Mouse (Mus musculus) hindbrain, postnatal 0 days (tissue): Measurements from ENCODE around the gene Sppl2b. TPM values are rescaled to one million over a fixed set of nuclear protein-coding genes. Genes with fewer than 3 reads are reported as not detected.
"Not testable (repeated sequence)": the region's sequence is repeated elsewhere in the genome, so short reads cannot be mapped to it uniquely, and the experiment has no call there.

Experiments used
- ATAC-seq: fragments of 200-750 bp; cut with Nextera tagmentation; 2 replicates; pipeline ENCODE4 v1.8.0; 2017; ENCODE audit warnings: mild to moderate bottlenecking, moderate TSS enrichment, moderate library complexity
- DNase-seq: peaks from one replicate; pipeline ENCODE4 v3.0.0-alpha.2; 2015; ENCODE audit warnings: low spot score
- H3K27ac ChIP-seq: fragments of 300-500 bp; sonication (generic); 2 replicates; pipeline ENCODE4 v1.5.1; 2014; ENCODE audit warnings: mild to moderate bottlenecking
- H3K27me3 ChIP-seq: fragments of 300-500 bp; sonication (generic); 2 replicates; pipeline ENCODE4 v1.6.1; 2014; ENCODE audit warnings: low read length, mixed read lengths; ENCODE audit not compliant: insufficient read depth
- H3K36me3 ChIP-seq: fragments of 300-500 bp; sonication (generic); 2 replicates; pipeline ENCODE4 v1.6.1; 2014; ENCODE audit warnings: low read length, mixed read lengths; ENCODE audit not compliant: insufficient read depth
- H3K4me1 ChIP-seq: fragments of 300-500 bp; sonication (generic); 2 replicates; pipeline ENCODE4 v1.6.1; 2014; ENCODE audit warnings: antibody characterized with exemption, low read length, mixed read lengths; ENCODE audit not compliant: insufficient read depth
- H3K4me2 ChIP-seq: fragments of 300-500 bp; sonication (generic); 2 replicates; pipeline ENCODE4 v1.6.1; 2014; ENCODE audit warnings: low read depth, mild to moderate bottlenecking, low read length, moderate library complexity, mixed read lengths
- H3K4me3 ChIP-seq: fragments of 300-500 bp; sonication (generic); 2 replicates; pipeline ENCODE4 v1.5.1; 2014; ENCODE audit warnings: low read length
- H3K9ac ChIP-seq: fragments of 300-500 bp; sonication (generic); replicated peaks from 2 replicates; pipeline ENCODE4 v1.6.1; 2014; ENCODE audit warnings: mild to moderate bottlenecking, low read length, moderate library complexity, mixed read lengths
- H3K9me3 ChIP-seq: fragments of 300-500 bp; sonication (generic); 2 replicates; pipeline ENCODE4 v1.6.1; 2016; ENCODE audit warnings: low read length, mixed read lengths
- CTCF ChIP-seq: IDR thresholded peaks from 2 replicates; pipeline ENCODE4 v1.5.1; 2016; ENCODE audit warnings: antibody characterized with exemption, control low read depth, low read depth
- whole genome bisulfite sequencing: fragments of 180-500 bp; shearing (Covaris S2); extraction: QIAGEN DNeasy Blood & Tissue Kit; methylation state at CpG from one replicate; pipeline ENCODE4 v1.1.7; 2014; 5-methylcytosine and 5-hydroxymethylcytosine counted together
- polyA plus RNA-seq: library from polyadenylated mRNA; unstranded; fragments of >200 nt; fragmentation: Nextera tagmentation; extraction: Ambion mirVana; gene quantifications from 2 replicates; pipeline ENCODE4 v1.2.1, GENCODE M21; 2015
- total RNA-seq: library from RNA; depleted of rRNA; stranded (reverse); fragments of >200 nt; gene quantifications from 2 replicates; pipeline ENCODE4 v1.2.3, GENCODE M21; 2014

The Sppl2b gene
- total and polyA plus RNA-seq, 2 experiments from 2014 or later, result 76.2 to 161 TPM

DNA sequence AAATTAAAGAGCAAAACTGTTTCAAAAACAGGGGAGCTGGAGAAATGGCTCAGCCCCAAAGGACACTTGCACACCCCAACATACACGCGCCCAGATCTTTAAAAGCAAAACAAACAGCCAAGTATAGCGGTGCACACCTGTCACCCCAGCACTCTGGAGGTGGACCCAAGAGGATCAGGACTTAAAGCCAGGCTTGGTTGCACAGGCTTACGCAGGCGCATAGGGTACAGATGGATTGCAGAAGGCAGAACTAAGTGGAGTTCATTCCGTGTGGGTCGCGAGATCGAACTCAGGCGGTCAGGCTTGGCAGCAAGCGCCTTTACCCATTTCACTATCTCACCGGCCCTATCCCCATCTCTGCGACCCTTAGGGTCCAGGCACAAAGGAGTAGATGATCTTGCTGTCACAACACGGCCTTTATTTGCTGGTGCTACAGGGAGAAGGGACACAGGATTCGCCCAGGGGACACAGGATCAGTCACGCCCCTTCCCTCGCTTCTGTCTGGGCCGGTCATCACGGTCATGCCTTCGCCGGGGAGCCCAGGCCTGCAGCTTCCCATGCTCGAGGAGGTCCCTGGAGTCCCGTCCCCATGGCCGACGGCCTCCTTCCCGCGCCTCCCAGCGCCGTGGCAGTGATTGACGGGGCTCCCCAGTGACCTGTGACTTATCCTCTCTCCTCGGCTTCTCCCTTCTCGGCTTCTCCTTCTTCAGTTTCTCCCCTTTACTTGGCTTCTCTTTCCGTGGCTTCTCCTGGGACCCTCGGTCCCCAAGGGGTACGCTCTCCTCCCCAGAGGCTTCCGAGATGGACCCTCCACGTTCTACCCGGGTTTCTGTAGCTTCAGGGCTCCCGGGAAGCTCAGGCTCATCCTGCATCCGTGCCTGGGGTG lies 46.7 kb upstream of the Sppl2b start:
- Histone ChIP-seq H3K4me3 (peak overlapping the region; percentile 8; the same call in 1 of the 2 replicates), H3K27ac (0 out of 2 replicates have a peak overlapping the region, but pooled peaks have one; percentile 79), H3K9ac (0 out of 2 replicates have a peak overlapping the region, but pooled peaks have one; percentile 3), H3K4me2 (peak overlapping the region; percentile 81), H3K27me3 (peaks cover 5% of the 10 kb centered on the region; the same call in 1 of the 2 replicates), H3K36me3 (peaks cover 14% of the 10 kb centered on the region), H3K9me3 (no peaks in the 10 kb centered on the region), H3K4me1 (peaks cover 21% of the 10 kb centered on the region)
- TF ChIP-seq CTCF, result no peak
- 17% methylated on average over 39 of the region's 40 CpGs for WGBS
- ATAC-seq (no peak), DNase-seq (no peak)

- no peak for DNase-seq
- Histone ChIP-seq H3K27me3 (peaks cover 5% of the 10 kb centered on the region; the same call in 1 of the 2 replicates), H3K4me1 (peaks cover 21% of the 10 kb centered on the region), H3K9ac (0 out of 2 replicates have a peak overlapping the region, but pooled peaks have one; percentile 3), H3K4me2 (peak overlapping the region; percentile 81), H3K4me3 (peak overlapping the region; percentile 8; the same call in 1 of the 2 replicates), H3K36me3 (peaks cover 8% of the 10 kb centered on the region; the same call in 1 of the 2 replicates), H3K9me3 (no peaks in the 10 kb centered on the region), H3K27ac (no peak overlapping the region)
- ATAC-seq, result no peak
- no peak for TF ChIP-seq CTCF
- WGBS, result 10% methylated on average over 17 of the region's 18 CpGs
Observed at GRCm38 (mm10) chr10:80808985-80809632, 46.0 kb upstream of the Sppl2b start.

- 7% methylated on average over 15 of the region's 20 CpGs for WGBS
- no peak overlapping the region for H3K27ac ChIP-seq
- no peak overlapping the region for H3K4me3 ChIP-seq
- H3K4me1 ChIP-seq, result peaks cover 21% of the 10 kb centered on the region
- H3K27me3 ChIP-seq, result peaks cover 5% of the 10 kb centered on the region; the same call in 1 of the 2 replicates
- no peak for DNase-seq
- no peak for TF ChIP-seq CTCF
- H3K9ac ChIP-seq, result no peak overlapping the region
- no peaks in the 10 kb centered on the region for H3K36me3 ChIP-seq
- no peaks in the 10 kb centered on the region for H3K9me3 ChIP-seq
- ATAC-seq, result no peak
- 0 out of 2 replicates have a peak overlapping the region, but pooled peaks have one; percentile 23 for H3K4me2 ChIP-seq
Observed at GRCm38 (mm10) chr10:80810084-80810483, 45.0 kb upstream of the Sppl2b start.

- H3K9ac ChIP-seq, result no peak overlapping the region
- WGBS, result 69% methylated on average over 5 of the region's 5 CpGs
- H3K27me3 ChIP-seq, result peaks cover 5% of the 10 kb centered on the region; the same call in 1 of the 2 replicates
- H3K4me2 ChIP-seq, result no peak overlapping the region
- H3K9me3 ChIP-seq, result no peaks in the 10 kb centered on the region
- H3K4me3 ChIP-seq, result no peak overlapping the region
- DNase-seq (no peak), ATAC-seq (no peak)
- H3K4me1 ChIP-seq, result peaks cover 14% of the 10 kb centered on the region; the same call in 1 of the 2 replicates
- no peak for TF ChIP-seq CTCF
- no peaks in the 10 kb centered on the region for H3K36me3 ChIP-seq
- no peak overlapping the region for H3K27ac ChIP-seq
Observed at GRCm38 (mm10) chr10:80812391-80813041, 42.6 kb upstream of the Sppl2b start.

GRCm38 (mm10) chr10:80813366-80813765 lies 41.7 kb upstream of the Sppl2b start, which contains the start of gene Jsrp1:
Gene Jsrp1, minus strand, starts transcription at chr10:80813498.
- no peak for ATAC-seq
- H3K4me1 ChIP-seq, result peaks cover 14% of the 10 kb centered on the region; the same call in 1 of the 2 replicates
- H3K9ac ChIP-seq, result no peak within 1 kb of the TSS
- 64% methylated on average over 4 of the region's 4 CpGs for WGBS
- DNase-seq, result no peak
- H3K4me2 ChIP-seq, result no peak within 1 kb of the TSS
- peaks cover 5% of the 10 kb centered on the region; the same call in 1 of the 2 replicates for H3K27me3 ChIP-seq
- H3K27ac ChIP-seq, result no peak within 1 kb of the TSS
- H3K9me3 ChIP-seq, result no peaks in the 10 kb centered on the region
- H3K4me3 ChIP-seq, result no peak within 1 kb of the TSS
- no peaks in the 10 kb centered on the region for H3K36me3 ChIP-seq
- no peak for TF ChIP-seq CTCF

DNA sequence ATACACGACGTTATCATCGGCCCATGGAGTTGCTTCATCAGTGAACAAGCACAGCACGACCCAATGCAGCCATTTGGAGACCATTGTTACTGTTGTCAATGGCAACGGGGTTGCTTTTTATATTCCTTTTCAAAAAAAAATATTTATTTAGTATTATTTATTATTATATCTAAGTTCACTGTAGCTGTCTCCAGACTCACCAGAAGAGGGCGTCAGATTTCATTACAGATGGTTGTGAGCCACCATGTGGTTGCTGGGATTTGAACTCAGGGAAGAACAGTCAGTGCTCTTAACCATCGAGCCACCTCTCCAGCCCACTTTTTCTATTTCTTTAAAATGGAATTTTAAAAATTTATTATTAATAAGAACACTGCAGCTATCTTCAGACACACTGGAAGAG lies 40.3 kb upstream of the Sppl2b start:
- no peak overlapping the region for H3K27ac ChIP-seq
- TF ChIP-seq CTCF, result 0 out of 2 replicates have a peak, but pooled peaks have one; percentile 5
- no peak overlapping the region for H3K9ac ChIP-seq
- H3K4me2 ChIP-seq, result no peak overlapping the region
- no peaks in the 10 kb centered on the region for H3K36me3 ChIP-seq
- H3K9me3 ChIP-seq, result no peaks in the 10 kb centered on the region
- H3K4me1 ChIP-seq, result peaks cover 4% of the 10 kb centered on the region; the same call in 1 of the 2 replicates
- DNase-seq, result no peak
- WGBS, result 61% methylated on average over 7 of the region's 7 CpGs
- ATAC-seq, result no peak
- H3K27me3 ChIP-seq, result peaks cover 5% of the 10 kb centered on the region; the same call in 1 of the 2 replicates
- H3K4me3 ChIP-seq, result no peak overlapping the region

- 81% methylated on average over 3 of the region's 3 CpGs for WGBS
- not testable (repeated sequence) for H3K9ac ChIP-seq, H3K9me3 ChIP-seq, H3K4me2 ChIP-seq, DNase-seq, H3K4me3 ChIP-seq, H3K27ac ChIP-seq, H3K4me1 ChIP-seq, H3K36me3 ChIP-seq, H3K27me3 ChIP-seq, ATAC-seq
Observed at GRCm38 (mm10) chr10:80816303-80816702, 38.8 kb upstream of the Sppl2b start.
